Mouse (Mus musculus): ENCODE data around the gene Chpf. TPM values are rescaled to one million over a fixed set of nuclear protein-coding genes. Genes with fewer than 3 reads are reported as not detected.
A peak's percentile ranks its signal among the peaks of the same experiment; 100 is the strongest.

The Chpf gene
- polyA plus RNA-seq, 1 experiment from 2014 or later, result 58.8 TPM

DNA sequence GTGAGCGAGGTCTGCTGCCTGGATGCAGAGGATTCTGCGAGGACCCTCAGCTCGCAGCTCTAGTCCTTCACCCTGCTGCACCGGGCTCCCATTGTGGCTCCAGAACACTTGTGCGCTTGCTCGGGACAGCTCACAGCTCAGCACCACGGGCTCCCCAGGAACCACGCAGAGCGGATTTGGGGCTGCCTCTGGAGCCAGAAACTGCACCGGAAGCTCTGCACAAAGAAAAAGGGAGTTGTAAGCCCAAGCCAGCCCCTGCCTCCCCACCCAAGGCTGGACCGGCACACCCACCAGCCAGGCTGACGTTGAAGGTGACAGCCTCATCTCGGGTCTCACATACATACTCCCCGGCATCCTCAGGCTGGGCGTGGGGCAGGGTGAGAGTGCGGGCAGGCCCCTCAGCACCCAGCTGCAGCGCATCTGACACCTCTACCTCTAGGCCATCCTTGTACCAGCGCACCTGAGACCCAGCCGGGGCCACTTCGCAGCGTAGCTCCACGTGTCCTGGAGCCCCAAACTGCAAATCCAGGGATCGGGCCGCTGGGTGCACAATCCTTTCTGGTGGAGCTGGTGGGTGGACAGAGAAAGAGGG lies 13.6 kb upstream of the Chpf start:
- H3K27ac ChIP-seq, result no peak overlapping the region
- H3K27me3 ChIP-seq, result peaks cover 19% of the 10 kb centered on the region
- no peaks in the 10 kb centered on the region for H3K9me3 ChIP-seq
- H3K36me3 ChIP-seq, result peaks cover 82% of the 10 kb centered on the region
- H3K4me2 ChIP-seq, result no peak overlapping the region
- H3K4me3 ChIP-seq, result no peak overlapping the region
- H3K4me1 ChIP-seq, result peaks cover 23% of the 10 kb centered on the region
- 53% methylated on average over 24 of the region's 24 CpGs for whole genome bisulfite sequencing
- H3K9ac ChIP-seq, result no peak overlapping the region
- ATAC-seq (ENCODE audit: insufficient number of reproducible peaks, low FRiP score, low TSS enrichment, low read depth), result no peak

DNA sequence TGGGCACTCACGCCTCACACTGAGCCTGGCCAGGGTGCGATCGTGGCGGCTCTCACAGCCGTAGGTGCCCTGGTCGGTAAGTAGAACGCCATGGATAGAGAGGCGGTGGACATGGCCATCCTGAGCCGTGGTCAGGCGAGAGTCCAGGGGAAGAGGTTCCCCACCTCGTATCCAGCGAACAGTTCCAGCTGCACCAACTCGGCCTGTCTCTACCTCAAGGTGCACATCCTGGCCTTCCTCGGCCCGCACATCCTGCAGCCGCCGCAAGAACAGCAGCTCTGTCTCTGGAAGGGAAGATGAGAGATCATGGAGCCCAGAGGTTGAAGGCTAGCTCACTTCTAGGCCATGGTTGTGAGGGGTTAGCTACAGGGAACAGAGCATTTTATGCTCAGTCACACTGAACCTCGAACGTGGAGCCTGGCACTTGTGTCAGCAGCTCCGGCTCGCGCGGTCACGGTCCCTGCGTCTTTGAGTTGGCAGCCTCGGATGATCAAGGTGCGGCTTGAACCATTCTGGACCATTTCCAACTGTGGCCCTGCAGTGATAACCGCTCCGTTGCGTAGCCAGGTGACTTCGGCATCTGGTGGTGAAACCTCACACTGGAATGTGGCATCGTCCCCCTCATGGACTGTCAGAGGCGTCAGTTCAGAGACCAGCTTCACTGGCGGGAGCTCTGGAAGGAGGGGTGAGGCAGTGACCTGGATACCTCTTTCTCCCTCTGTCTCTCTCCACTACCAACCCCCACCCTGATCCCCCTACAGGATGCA lies 11.9 kb upstream of the Chpf start:
- Histone ChIP-seq H3K36me3 (peaks cover 65% of the 10 kb centered on the region), H3K4me1 (peaks cover 34% of the 10 kb centered on the region), H3K9ac (no peak overlapping the region), H3K4me3 (no peak overlapping the region), H3K27me3 (peaks cover 36% of the 10 kb centered on the region), H3K9me3 (no peaks in the 10 kb centered on the region), H3K4me2 (no peak overlapping the region), H3K27ac (no peak overlapping the region)
- no peak for ATAC-seq (ENCODE audit: insufficient number of reproducible peaks, low FRiP score, low TSS enrichment, low read depth)
- WGBS, result 83% methylated on average over 34 of the region's 34 CpGs

DNA sequence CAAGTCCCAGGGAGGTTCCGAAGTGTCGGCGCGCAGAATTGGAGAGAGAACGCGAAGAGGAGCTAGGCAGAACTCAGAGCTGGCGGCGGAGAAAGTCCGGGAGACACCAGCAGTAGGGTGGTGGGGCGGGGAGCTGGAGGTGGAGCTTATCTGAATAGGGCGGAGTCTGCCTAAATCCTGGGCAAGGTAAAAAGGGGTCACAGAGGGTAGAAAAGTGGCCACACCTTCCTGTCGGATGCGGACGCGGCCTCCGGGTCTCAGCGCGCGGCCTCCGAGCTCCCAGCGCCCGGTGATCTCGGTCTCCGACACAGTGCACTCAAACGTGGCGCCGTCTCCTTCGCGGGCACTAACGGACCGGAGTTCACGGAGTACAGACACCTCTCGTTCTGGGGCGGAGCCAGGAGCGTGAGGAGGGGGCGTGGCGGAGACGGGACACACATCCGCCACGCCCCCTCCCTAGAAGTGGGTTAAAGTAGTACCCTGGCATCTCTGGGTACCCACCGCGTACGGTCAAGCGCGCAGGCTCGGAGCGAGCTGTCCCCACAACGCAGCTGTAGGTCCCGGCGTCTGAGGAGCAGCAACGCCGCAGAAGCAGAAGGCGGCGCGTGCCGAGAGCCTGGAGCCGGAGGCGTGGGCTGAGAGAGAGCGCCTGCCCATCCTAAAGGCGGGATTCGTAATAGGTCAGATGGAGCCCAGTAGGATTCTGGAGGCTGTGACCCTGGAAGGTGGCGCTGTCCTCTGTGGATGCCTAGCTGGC lies 8.5 kb upstream of the Chpf start:
- 0 out of 2 replicates have a peak overlapping the region, but pooled peaks have one; percentile 23 for H3K9ac ChIP-seq
- H3K27ac ChIP-seq, result no peak overlapping the region
- H3K27me3 ChIP-seq, result peaks cover 70% of the 10 kb centered on the region
- H3K4me3 ChIP-seq, result peak overlapping the region; percentile 53
- peaks cover 24% of the 10 kb centered on the region for H3K4me1 ChIP-seq
- H3K4me2 ChIP-seq, result peak overlapping the region; percentile 89
- H3K36me3 ChIP-seq, result peaks cover 47% of the 10 kb centered on the region
- under 1% methylated on average over 62 of the region's 62 CpGs for WGBS
- ATAC-seq (ENCODE audit: insufficient number of reproducible peaks, low FRiP score, low TSS enrichment, low read depth), result no peak; the same call in 1 of the 2 replicates
- no peaks in the 10 kb centered on the region for H3K9me3 ChIP-seq

DNA sequence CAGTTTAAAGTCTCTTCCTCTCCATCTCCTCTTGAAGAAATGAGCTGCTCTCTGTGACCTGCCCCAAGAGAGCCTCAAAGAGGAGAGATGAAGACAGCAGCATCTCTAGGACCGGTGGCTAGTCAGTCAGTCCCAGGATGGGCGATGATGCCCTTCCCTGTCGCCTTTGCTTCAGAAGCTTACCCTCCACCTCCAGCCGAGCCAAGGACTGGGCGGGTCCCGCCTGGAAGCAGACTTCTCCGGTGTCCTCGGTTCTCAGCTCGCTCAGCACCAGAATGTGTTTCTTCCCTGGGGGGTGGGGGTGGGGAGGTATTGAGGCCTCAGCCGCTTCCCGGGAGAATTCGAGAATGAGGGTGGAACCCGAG lies 7.9 kb upstream of the Chpf start:
- H3K27me3 ChIP-seq, result peaks cover 75% of the 10 kb centered on the region

DNA sequence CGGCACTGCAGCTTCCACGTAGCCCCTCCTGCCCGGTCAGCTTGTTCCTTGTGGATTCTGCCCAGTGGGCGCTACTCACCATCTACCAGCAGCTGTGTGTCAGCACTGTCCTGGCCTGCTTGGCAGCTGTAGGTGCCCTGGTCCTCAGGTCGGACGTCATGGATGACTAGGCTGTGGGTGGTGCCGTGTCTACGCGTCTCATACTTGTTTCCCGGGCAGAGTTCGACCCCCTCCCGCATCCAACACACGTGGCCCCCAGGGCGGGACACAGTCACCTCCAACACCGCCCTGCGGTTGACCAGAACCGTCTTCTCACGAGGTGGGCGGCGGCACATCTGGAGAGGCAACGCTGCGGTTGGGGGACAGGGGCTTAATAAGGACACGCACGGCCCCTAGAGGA lies 7.5 kb upstream of the Chpf start:
- peaks cover 24% of the 10 kb centered on the region for H3K4me1 ChIP-seq
- H3K27ac ChIP-seq, result no peak overlapping the region
- H3K36me3 ChIP-seq, result peaks cover 37% of the 10 kb centered on the region
- no peak overlapping the region for H3K4me3 ChIP-seq
- H3K27me3 ChIP-seq, result peaks cover 78% of the 10 kb centered on the region
- H3K9ac ChIP-seq, result no peak overlapping the region
- no peak for ATAC-seq (ENCODE audit: insufficient number of reproducible peaks, low FRiP score, low TSS enrichment, low read depth)
- WGBS, result 6% methylated on average over 24 of the region's 24 CpGs
- peak overlapping the region; percentile 89 for H3K4me2 ChIP-seq
- H3K9me3 ChIP-seq, result no peaks in the 10 kb centered on the region

More for the DNA sequence above, 7.9 kb upstream of the Chpf start:
- Histone ChIP-seq H3K4me2 (peak overlapping the region; percentile 89), H3K36me3 (peaks cover 42% of the 10 kb centered on the region), H3K4me1 (peaks cover 24% of the 10 kb centered on the region), H3K9ac (0 out of 2 replicates have a peak overlapping the region, but pooled peaks have one; percentile 23), H3K9me3 (no peaks in the 10 kb centered on the region), H3K27ac (no peak overlapping the region), H3K4me3 (peak overlapping the region; percentile 53)
- ATAC-seq (ENCODE audit: insufficient number of reproducible peaks, low FRiP score, low TSS enrichment, low read depth), result no peak
- WGBS, result 2% methylated on average over 13 of the region's 13 CpGs

DNA sequence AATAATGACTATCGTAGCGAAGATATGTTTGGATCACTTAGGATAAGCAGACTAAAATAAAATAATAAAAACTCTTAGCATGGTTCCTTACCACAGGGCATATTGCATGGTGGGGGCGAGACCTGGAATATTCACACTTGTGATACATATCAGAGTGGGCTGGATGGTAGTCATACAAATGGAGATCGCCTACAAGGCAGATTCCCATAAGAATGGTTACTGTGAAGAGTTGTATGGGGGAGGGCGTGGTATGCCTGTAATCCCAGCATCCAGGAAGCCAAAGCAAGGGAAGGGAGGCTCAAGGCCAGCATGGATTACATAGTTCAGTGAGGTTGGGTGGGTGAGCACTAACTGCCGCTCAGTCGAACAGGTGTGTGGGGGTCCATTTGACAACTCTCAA lies 1.6 kb upstream of the Chpf start:
- Histone ChIP-seq H3K4me3 (no peak overlapping the region), H3K9ac (no peak overlapping the region), H3K27ac (no peak overlapping the region), H3K9me3 (no peaks in the 10 kb centered on the region), H3K4me1 (peaks cover 27% of the 10 kb centered on the region), H3K36me3 (peaks cover 14% of the 10 kb centered on the region), H3K27me3 (peaks cover 62% of the 10 kb centered on the region), H3K4me2 (no peak overlapping the region)
- ATAC-seq (ENCODE audit: insufficient number of reproducible peaks, low FRiP score, low TSS enrichment, low read depth), result no peak
- WGBS, result 80% methylated on average over 7 of the region's 7 CpGs

DNA sequence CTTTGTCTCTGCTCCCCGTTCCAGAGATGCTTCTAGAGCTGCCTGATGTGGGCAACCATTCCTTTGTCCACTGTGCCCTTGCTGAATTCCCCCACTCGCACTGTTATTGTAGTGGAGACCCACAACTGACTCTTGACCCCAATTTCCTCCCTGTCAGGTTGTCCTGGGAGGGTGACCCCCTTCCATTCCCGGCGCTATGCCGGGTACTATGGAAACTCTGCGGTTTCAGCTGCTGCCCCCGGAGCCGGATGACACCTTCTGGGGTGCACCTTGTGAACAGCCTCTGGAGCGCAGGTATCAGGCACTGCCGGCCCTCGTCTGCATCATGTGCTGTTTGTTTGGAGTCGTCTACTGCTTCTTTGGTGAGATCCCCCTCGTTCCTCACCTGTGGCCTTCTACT lies 929 bp upstream of the Chpf start:
- Histone ChIP-seq H3K9ac (no peak overlapping the region), H3K36me3 (peaks cover 18% of the 10 kb centered on the region), H3K4me1 (peaks cover 27% of the 10 kb centered on the region), H3K4me3 (peak overlapping the region; percentile 86), H3K27ac (no peak overlapping the region), H3K4me2 (peak overlapping the region; percentile 81), H3K27me3 (peaks cover 55% of the 10 kb centered on the region), H3K9me3 (no peaks in the 10 kb centered on the region)
- WGBS, result 17% methylated on average over 13 of the region's 13 CpGs
- no peak for ATAC-seq (ENCODE audit: insufficient number of reproducible peaks, low FRiP score, low TSS enrichment, low read depth)

DNA sequence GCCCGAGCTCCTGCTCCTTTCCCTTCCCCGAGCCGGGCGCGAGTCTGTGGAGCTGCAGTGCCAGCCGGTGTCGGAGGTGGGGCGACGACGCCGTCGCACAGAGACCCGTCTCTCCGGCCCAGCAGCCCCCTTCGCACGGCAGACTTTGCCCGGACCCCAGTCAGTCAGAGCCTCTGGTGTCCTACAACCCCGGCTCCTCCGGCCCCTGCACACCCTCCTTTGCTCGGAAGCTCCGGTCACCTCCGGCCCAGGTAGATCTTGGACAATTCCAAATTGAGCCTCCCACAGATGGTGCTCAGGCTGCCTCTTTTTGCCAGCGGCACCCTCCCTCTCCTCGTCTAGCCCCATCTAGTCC lies 505 bp upstream of the Chpf start:
- H3K36me3 ChIP-seq, result peaks cover 22% of the 10 kb centered on the region
- H3K4me1 ChIP-seq, result peaks cover 31% of the 10 kb centered on the region
- no peak for ATAC-seq (ENCODE audit: insufficient number of reproducible peaks, low FRiP score, low TSS enrichment, low read depth)
- H3K9me3 ChIP-seq, result no peaks in the 10 kb centered on the region
- H3K27ac ChIP-seq, result no peak overlapping the region
- no peak overlapping the region for H3K9ac ChIP-seq
- peaks cover 50% of the 10 kb centered on the region for H3K27me3 ChIP-seq
- peak overlapping the region; percentile 86 for H3K4me3 ChIP-seq
- WGBS, result 1% methylated on average over 19 of the region's 24 CpGs
- peak overlapping the region; percentile 81 for H3K4me2 ChIP-seq

DNA sequence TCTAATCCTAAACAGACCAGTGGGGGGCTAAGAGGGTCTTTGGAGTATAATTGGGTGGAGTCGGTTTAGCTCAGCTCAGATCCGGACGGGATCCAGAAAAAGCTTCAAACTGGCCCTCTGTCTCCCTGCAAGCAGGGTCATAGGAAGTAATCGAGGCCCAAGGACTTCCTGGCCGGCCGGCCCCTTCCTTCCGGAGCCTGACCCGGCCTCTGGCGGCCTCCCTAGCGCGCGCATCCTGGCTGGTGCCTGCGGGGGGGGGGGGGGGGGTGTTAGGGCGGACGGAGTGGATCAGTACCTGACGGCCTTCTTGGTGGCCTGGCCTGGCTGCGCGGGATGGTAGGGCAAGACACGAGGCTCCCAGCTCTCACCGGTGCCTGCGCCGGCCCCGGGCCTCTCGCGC lies 610 bp downstream of the Chpf start:
- Histone ChIP-seq H3K4me3 (peak overlapping the region; percentile 86), H3K27me3 (peaks cover 39% of the 10 kb centered on the region), H3K36me3 (peaks cover 29% of the 10 kb centered on the region), H3K9me3 (no peaks in the 10 kb centered on the region), H3K27ac (peak overlapping the region; percentile 83), H3K4me2 (peak overlapping the region; percentile 81), H3K4me1 (peaks cover 42% of the 10 kb centered on the region), H3K9ac (peak overlapping the region; percentile 60)
- ATAC-seq (ENCODE audit: insufficient number of reproducible peaks, low FRiP score, low TSS enrichment, low read depth), result no peak; the same call in 1 of the 2 replicates
- 0% methylated on average over 23 of the region's 25 CpGs for WGBS

DNA sequence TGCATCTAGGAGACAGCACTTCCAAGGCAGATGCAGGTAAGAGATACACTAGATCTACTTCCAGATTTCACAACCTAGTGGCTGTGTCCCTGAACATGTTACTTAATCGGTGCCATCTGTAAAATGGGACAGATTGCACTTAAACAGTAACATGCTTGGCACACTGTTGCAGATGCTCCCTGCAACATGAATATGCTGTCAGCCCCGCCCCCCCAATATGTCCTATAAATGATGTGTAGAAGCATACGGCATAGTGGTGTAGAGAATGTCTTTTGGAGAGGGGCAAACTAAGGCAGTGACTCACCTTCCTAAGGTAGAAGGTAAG lies 1.2 kb downstream of the Chpf start:
- peaks cover 34% of the 10 kb centered on the region for H3K27me3 ChIP-seq
- no peaks in the 10 kb centered on the region for H3K9me3 ChIP-seq

DNA sequence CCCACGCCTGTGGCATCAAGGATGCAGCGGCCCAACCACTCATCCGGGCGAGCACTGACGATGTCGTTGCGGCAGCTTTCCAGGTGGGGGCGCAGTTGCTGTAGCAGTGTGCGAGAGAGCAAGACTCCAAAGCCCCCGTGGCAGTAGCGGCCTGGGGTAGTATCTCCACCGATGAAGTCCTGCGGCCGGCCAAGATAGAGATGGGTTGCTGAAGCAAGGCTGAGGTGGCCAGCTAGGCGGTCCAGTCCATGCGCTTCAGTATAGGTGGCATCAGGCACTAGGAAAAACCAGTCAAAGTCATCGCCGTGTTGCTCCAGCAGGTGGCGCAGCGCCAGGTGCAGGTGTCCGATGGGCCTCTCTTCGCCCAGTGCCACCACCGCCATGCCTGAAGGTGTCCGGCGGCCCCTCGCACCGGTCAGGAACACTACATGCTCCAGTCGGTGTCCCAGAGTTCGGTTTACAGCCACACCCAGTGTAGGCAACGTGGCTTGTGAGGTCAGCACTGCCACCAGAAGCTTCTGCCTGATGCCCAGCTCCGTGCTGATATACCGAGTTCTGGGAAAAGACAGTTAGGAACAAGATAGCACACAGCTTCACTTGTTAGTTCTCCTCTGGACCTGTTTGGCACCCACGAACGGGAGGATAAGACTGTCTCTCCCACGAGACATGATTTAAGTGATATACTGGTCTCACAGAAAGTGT lies 1.7 kb downstream of the Chpf start:
- no peak overlapping the region for H3K9ac ChIP-seq
- H3K4me2 ChIP-seq, result peak overlapping the region; percentile 81
- peaks cover 30% of the 10 kb centered on the region for H3K27me3 ChIP-seq
- 14% methylated on average over 35 of the region's 35 CpGs for WGBS
- no peak overlapping the region for H3K27ac ChIP-seq
- H3K9me3 ChIP-seq, result no peaks in the 10 kb centered on the region
- peaks cover 44% of the 10 kb centered on the region for H3K4me1 ChIP-seq
- ATAC-seq (ENCODE audit: insufficient number of reproducible peaks, low FRiP score, low TSS enrichment, low read depth), result no peak
- peak overlapping the region; percentile 86 for H3K4me3 ChIP-seq
- peaks cover 40% of the 10 kb centered on the region for H3K36me3 ChIP-seq

More for the DNA sequence above, 1.2 kb downstream of the Chpf start:
- peak overlapping the region; percentile 86 for H3K4me3 ChIP-seq
- H3K9ac ChIP-seq, result no peak overlapping the region
- no peak overlapping the region for H3K27ac ChIP-seq
- peak overlapping the region; percentile 81 for H3K4me2 ChIP-seq
- no peak for ATAC-seq (ENCODE audit: insufficient number of reproducible peaks, low FRiP score, low TSS enrichment, low read depth)
- peaks cover 44% of the 10 kb centered on the region for H3K4me1 ChIP-seq
- peaks cover 35% of the 10 kb centered on the region for H3K36me3 ChIP-seq
- WGBS, result 37% methylated on average over 3 of the region's 3 CpGs
